Mouse (Mus musculus): Measurements from ENCODE around the gene Slc35f3. TPM values are rescaled to one million over a fixed set of nuclear protein-coding genes. Genes with fewer than 3 reads are reported as not detected.

The Slc35f3 gene
- total and polyA plus RNA-seq, 3 experiments = not detected

- Histone ChIP-seq H3K9me3 (replicated peaks; ENCODE audit: insufficient read depth, low read length) (no peaks in the 10 kb centered on the region), H3K4me1 (ENCODE audit: control insufficient read depth in 1 of 2, insufficient read depth in 2 of 2, low read length in 2 of 2) (no peaks in the 10 kb centered on the region)
- TF ChIP-seq NELFE (IDR thresholded peaks at IDR 0.05; ENCODE audit: low read depth, low read length) (no peak), RAD21 (IDR thresholded peaks at IDR 0.05; ENCODE audit: low read depth, low read length) (no peak), RCOR1 (IDR thresholded peaks at IDR 0.05; ENCODE audit: low read depth, low read length) (no peak), SMC3 (IDR thresholded peaks at IDR 0.05; ENCODE audit: low read depth, low read length) (no peak), GATA1 (IDR thresholded peaks at IDR 0.05; ENCODE audit: low read depth, low read length) (no peak)
Measured at GRCm38 (mm10) chr8:126360106-126360505, 61.7 kb downstream of the Slc35f3 start.

GRCm38 (mm10) chr8:126360701-126361100, 62.3 kb downstream of the Slc35f3 start:
- DNase-seq (ENCODE audit: low read depth, low spot score) = no peak
- no peaks in the 10 kb centered on the region for H3K27me3 ChIP-seq (ENCODE audit: control insufficient read depth in 1 of 2, insufficient read depth in 2 of 2, low read length in 2 of 2)
- no peaks in the 10 kb centered on the region for H3K9me3 ChIP-seq (replicated peaks; ENCODE audit: insufficient read depth, low read length)
- H3K9ac ChIP-seq (ENCODE audit: control insufficient read depth, low read depth, low read length, poor library complexity, severe bottlenecking) = no peak overlapping the region
- no peak overlapping the region for H3K27ac ChIP-seq (ENCODE audit: control insufficient read depth, low read depth, low read length)
- H3K4me3 ChIP-seq (ENCODE audit: control insufficient read depth in 1 of 2, insufficient read depth in 1 of 2, low read depth in 2 of 2, low read length in 2 of 2) = no peak overlapping the region
- no peaks in the 10 kb centered on the region for H3K36me3 ChIP-seq (ENCODE audit: control insufficient read depth in 1 of 2, insufficient read depth in 2 of 2, low read length in 2 of 2)
- no peaks in the 10 kb centered on the region for H3K79me2 ChIP-seq (ENCODE audit: control insufficient read depth, insufficient read depth, low read length, poor library complexity)
- no peaks in the 10 kb centered on the region for H3K4me1 ChIP-seq (ENCODE audit: control insufficient read depth in 1 of 2, insufficient read depth in 2 of 2, low read length in 2 of 2)
- TF ChIP-seq POLR2A (IDR thresholded peaks at IDR 0.05; ENCODE audit: control insufficient read depth in 1 of 2, insufficient read depth in 1 of 2, low read depth in 1 of 2, low read length in 2 of 2, poor library complexity in 1 of 2) (no peak), NELFE (IDR thresholded peaks at IDR 0.05; ENCODE audit: low read depth, low read length) (no peak), MYC (IDR thresholded peaks at IDR 0.05; ENCODE audit: low read depth, low read length) (no peak), GABPA (IDR thresholded peaks at IDR 0.05; ENCODE audit: low read depth, low read length) (no peak), MEF2A (IDR thresholded peaks at IDR 0.05; ENCODE audit: extremely low read depth, insufficient replicate concordance, low read depth, low read length, poor library complexity, severe bottlenecking) (no peak), MYB (IDR thresholded peaks at IDR 0.05; ENCODE audit: low read depth, low read length) (no peak), USF1 (IDR thresholded peaks at IDR 0.05; ENCODE audit: low read depth, low read length) (no peak), ETS1 (IDR thresholded peaks at IDR 0.05; ENCODE audit: low read depth, low read length) (no peak), ZKSCAN1 (IDR thresholded peaks at IDR 0.05; ENCODE audit: low read depth, low read length) (no peak), E2F4 (IDR thresholded peaks at IDR 0.05; ENCODE audit: borderline replicate concordance, low read depth, low read length) (no peak), POLR2AphosphoS2 (IDR thresholded peaks at IDR 0.05; ENCODE audit: low read length) (no peak), MXI1 (IDR thresholded peaks at IDR 0.05; ENCODE audit: low read depth, low read length) (no peak), GATA1 (IDR thresholded peaks at IDR 0.05; ENCODE audit: low read depth, low read length) (no peak), SIN3A (IDR thresholded peaks at IDR 0.05; ENCODE audit: low read length) (no peak), RAD21 (IDR thresholded peaks at IDR 0.05; ENCODE audit: low read depth, low read length) (no peak), KAT2A (conservative IDR thresholded peaks at IDR 0.05; ENCODE audit: low read depth, low read length) (no peak), ELF1 (IDR thresholded peaks at IDR 0.05; ENCODE audit: low read depth, low read length) (no peak), ZNF384 (IDR thresholded peaks at IDR 0.05; ENCODE audit: low read depth, low read length) (no peak), SMC3 (IDR thresholded peaks at IDR 0.05; ENCODE audit: low read depth, low read length) (no peak), CHD2 (IDR thresholded peaks at IDR 0.05; ENCODE audit: low read length) (no peak)

More at GRCm38 (mm10) chr8:126360106-126360505, 61.7 kb downstream of the Slc35f3 start:
- no peaks in the 10 kb centered on the region for H3K36me3 ChIP-seq (ENCODE audit: control insufficient read depth in 1 of 2, insufficient read depth in 2 of 2, low read length in 2 of 2)
- no peak for DNase-seq (ENCODE audit: low read depth, low spot score)
- no peaks in the 10 kb centered on the region for H3K27me3 ChIP-seq (ENCODE audit: control insufficient read depth in 1 of 2, insufficient read depth in 2 of 2, low read length in 2 of 2)
- no peak overlapping the region for H3K4me3 ChIP-seq (ENCODE audit: control insufficient read depth in 1 of 2, insufficient read depth in 1 of 2, low read depth in 2 of 2, low read length in 2 of 2)
- H3K79me2 ChIP-seq (ENCODE audit: control insufficient read depth, insufficient read depth, low read length, poor library complexity) = no peaks in the 10 kb centered on the region
- no peak overlapping the region for H3K27ac ChIP-seq (ENCODE audit: control insufficient read depth, low read depth, low read length)
- H3K9ac ChIP-seq (ENCODE audit: control insufficient read depth, low read depth, low read length, poor library complexity, severe bottlenecking) = no peak overlapping the region

All from MEL (cell line).